Mouse (Mus musculus) liver, adult 2 months (tissue): ENCODE results near the gene 1190007I07Rik. TPM values are rescaled to one million over a fixed set of nuclear protein-coding genes. Genes with fewer than 3 reads are reported as not detected.
A peak's percentile ranks its signal among the peaks of the same experiment; 100 is the strongest.
"Not testable (repeated sequence)": the region's sequence is repeated elsewhere in the genome, so short reads cannot be mapped to it uniquely, and the experiment has no call there.

ENCODE experiments used
- DNase-seq: peaks from one replicate; pipeline ENCODE4 v3.0.0-alpha.2; 2011; ENCODE audit warnings: low read depth, low spot score; ENCODE audit errors: extremely low read depth
- H3K27ac ChIP-seq: fragments of 200-500 bp; replicated peaks from 2 replicates; pipeline ENCODE4 v1.5.1; 2012; ENCODE audit warnings: low read depth, mild to moderate bottlenecking, control low read depth, inconsistent platforms, low read length; ENCODE audit not compliant: insufficient read depth
- H3K27me3 ChIP-seq: fragments of 200-500 bp; 2 replicates; pipeline ENCODE4 v1.6.1; 2012; ENCODE audit warnings: mild to moderate bottlenecking, moderate library complexity, low read length, inconsistent platforms; ENCODE audit not compliant: control insufficient read depth, insufficient read depth
- H3K36me3 ChIP-seq: fragments of 200-500 bp; 2 replicates; pipeline ENCODE4 v1.6.1; 2012; ENCODE audit warnings: low read length, inconsistent platforms; ENCODE audit not compliant: control insufficient read depth, insufficient read depth
- H3K4me1 ChIP-seq: fragments of 200-500 bp; 2 replicates; pipeline ENCODE4 v1.6.1; 2011; ENCODE audit warnings: low read length; ENCODE audit not compliant: control insufficient read depth, insufficient read depth
- H3K4me3 ChIP-seq: fragments of 200-500 bp; 2 replicates; pipeline ENCODE4 v1.5.1; 2011; ENCODE audit warnings: low read depth, mild to moderate bottlenecking, control low read depth, low read length, moderate library complexity; ENCODE audit not compliant: insufficient read depth
- H3K79me2 ChIP-seq: fragments of 200-500 bp; 2 replicates; pipeline ENCODE4 v1.6.1; 2012; ENCODE audit warnings: inconsistent platforms, mild to moderate bottlenecking, low read length, moderate library complexity; ENCODE audit not compliant: control insufficient read depth, insufficient read depth
- H3K9ac ChIP-seq: fragments of 200-500 bp; 2 replicates; pipeline ENCODE4 v1.6.1; 2012; ENCODE audit warnings: low read depth, mild to moderate bottlenecking, control low read depth, inconsistent platforms, low read length
- CTCF ChIP-seq: fragments of 200-500 bp; IDR thresholded peaks from 2 replicates; pipeline ENCODE4 v1.5.1; 2011; ENCODE audit warnings: low read depth, low read length, control low read depth
- POLR2A ChIP-seq: fragments of 200-500 bp; IDR thresholded peaks from 2 replicates; pipeline ENCODE4 v1.6.1; 2011; ENCODE audit warnings: low read length, control low read depth; ENCODE audit not compliant: insufficient read depth; ENCODE audit errors: extremely low read depth
- WGBS: fragments of 180-500 bp; shearing (Covaris S2); methylation state at CpG from one replicate; pipeline ENCODE4 v1.1.7; 2018; 5-methylcytosine and 5-hydroxymethylcytosine counted together
- polyA plus RNA-seq: library from polyadenylated mRNA; depleted of rRNA; stranded (reverse); fragments of >200 nt; gene quantifications from 2 replicates; pipeline ENCODE4 v1.2.3, GENCODE M21; 2012
- total RNA-seq: library from RNA; depleted of rRNA; stranded (reverse); fragments of >200 nt; gene quantifications from 2 replicates; pipeline ENCODE4 v1.2.3, GENCODE M21; 2014

The 1190007I07Rik gene
- total and polyA plus RNA-seq, 2 experiments, result 18.1 to 48.5 TPM

DNA sequence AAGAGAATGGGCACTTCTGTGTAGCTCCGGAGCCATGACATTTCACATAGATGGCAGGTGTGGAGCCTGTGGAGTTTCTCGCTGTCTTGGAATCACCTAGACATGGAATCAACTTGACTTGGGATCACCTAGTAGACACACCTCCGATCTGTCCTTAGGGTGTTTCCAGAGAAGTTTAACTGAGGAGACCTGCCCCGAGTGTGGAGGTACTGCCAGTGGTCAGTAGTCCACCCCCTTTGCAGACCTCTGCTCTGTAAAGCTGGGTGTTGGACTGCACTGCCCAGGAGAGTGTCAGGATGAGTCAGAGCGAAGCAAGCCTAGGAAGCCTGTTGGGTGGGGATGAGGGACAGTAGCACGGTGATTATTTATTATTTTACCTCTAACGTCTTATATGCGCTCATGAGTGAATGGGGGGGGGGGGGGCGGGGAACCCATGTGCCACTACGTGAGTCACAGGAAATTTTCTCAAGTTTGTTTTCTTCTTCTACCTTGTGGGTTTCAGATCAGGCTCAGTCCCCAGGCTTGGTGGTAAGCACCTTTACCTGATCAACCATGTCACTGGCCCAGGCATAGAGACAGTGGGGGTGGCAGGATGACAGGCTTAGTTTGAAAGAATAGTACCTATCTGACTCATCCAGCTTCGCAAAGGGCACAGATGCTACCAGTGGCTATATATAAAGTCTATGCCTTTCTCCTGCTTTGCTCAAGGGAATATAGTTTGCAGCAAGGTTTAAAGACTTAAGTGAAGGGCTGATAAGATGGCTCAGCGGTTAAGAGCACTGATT lies 9.7 kb upstream of the 1190007I07Rik start:
- Histone ChIP-seq H3K79me2 (peaks cover 29% of the 10 kb centered on the region), H3K27me3 (no peaks in the 10 kb centered on the region), H3K4me3 (no peak overlapping the region), H3K9ac (no peak overlapping the region), H3K36me3 (no peaks in the 10 kb centered on the region), H3K27ac (no peak overlapping the region), H3K4me1 (peaks cover 8% of the 10 kb centered on the region)
- TF ChIP-seq POLR2A (no peak), CTCF (no peak)
- no peak for DNase-seq
- 98% methylated on average over 12 of the region's 12 CpGs for WGBS

GRCm38 (mm10) chr10:82631133-82631532 lies 8.1 kb upstream of the 1190007I07Rik start:
- Histone ChIP-seq H3K27me3 (no peaks in the 10 kb centered on the region), H3K79me2 (peaks cover 29% of the 10 kb centered on the region), H3K36me3 (no peaks in the 10 kb centered on the region), H3K27ac (no peak overlapping the region), H3K4me1 (peaks cover 8% of the 10 kb centered on the region), H3K9ac (no peak overlapping the region), H3K4me3 (no peak overlapping the region)
- 82% methylated on average over 7 of the region's 7 CpGs for WGBS
- DNase-seq, result no peak
- TF ChIP-seq POLR2A (no peak), CTCF (no peak)

DNA sequence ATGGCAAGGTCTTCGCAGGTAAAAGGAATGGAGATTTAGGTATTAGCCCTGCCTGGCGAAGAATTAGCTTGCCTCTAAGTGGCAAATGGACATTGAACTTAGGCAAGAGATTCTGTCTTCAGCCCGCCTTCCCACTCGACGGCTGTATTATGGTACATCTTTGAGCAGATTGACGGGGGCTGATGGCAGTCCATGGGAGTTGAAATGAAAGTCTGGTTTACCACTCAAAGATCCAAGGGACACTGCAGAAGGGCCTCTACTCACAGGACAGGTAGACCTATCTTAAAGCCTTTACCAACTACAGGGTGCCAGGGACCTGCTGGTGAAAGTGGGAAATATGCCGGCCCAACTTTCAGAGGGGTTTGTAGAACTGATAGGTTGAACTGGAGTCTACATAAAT lies 7.5 kb upstream of the 1190007I07Rik start:
- 8% methylated on average over 7 of the region's 7 CpGs for WGBS
- H3K4me3 ChIP-seq, result peak overlapping the region; percentile 87
- H3K36me3 ChIP-seq, result no peaks in the 10 kb centered on the region
- H3K79me2 ChIP-seq, result peaks cover 29% of the 10 kb centered on the region
- peak overlapping the region; percentile 92 for H3K9ac ChIP-seq
- no peaks in the 10 kb centered on the region for H3K27me3 ChIP-seq
- TF ChIP-seq CTCF, result no peak
- TF ChIP-seq POLR2A, result no peak
- H3K27ac ChIP-seq, result no peak overlapping the region
- no peak for DNase-seq
- H3K4me1 ChIP-seq, result peaks cover 8% of the 10 kb centered on the region

- H3K36me3 ChIP-seq, H3K27me3 ChIP-seq, H3K4me1 ChIP-seq: not testable (repeated sequence)
- 3% methylated on average over 78 of the region's 78 CpGs for WGBS
- Histone ChIP-seq H3K27ac (peak within 1 kb of the TSS; percentile 84), H3K79me2 (peaks cover 29% of the 10 kb centered on the region), H3K9ac (peak within 1 kb of the TSS; percentile 92), H3K4me3 (peak within 1 kb of the TSS; percentile 87)
- TF ChIP-seq POLR2A, result peak; percentile 58; the same call in 1 of the 2 replicates
- peak; percentile 77 for DNase-seq
Measured at GRCm38 (mm10) chr10:82629586-82630255, 6.7 kb upstream of the 1190007I07Rik start, which contains the start of gene Tdg. Tdg (plus strand) TSS chr10:82629828.

DNA sequence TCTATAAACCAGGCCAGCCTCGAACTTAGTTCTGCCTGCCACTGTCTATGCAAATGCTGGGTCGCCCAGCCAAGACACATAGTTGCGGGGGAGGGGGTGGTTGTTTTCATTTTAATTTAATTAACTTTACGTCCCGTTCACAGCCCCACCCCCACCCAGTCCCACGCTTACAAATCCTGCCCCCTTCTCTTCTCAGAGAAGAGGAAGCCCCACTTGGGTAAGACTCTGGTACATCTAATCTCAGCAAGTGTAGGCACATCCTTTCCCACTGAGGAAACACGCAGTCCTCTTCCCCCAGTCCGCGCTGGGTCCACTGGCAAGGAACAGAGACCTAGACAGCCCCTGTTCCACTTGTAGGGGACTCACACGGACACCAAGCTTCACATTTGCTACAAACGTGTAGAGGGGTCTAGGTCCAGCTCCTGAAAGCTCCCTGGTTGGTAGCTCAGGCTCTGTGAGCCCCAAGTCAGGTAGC lies 6.1 kb upstream of the 1190007I07Rik start:
- no peak for TF ChIP-seq POLR2A
- no peak for TF ChIP-seq CTCF
- peak overlapping the region; percentile 80 for H3K27ac ChIP-seq
- DNase-seq, result no peak
- H3K79me2 ChIP-seq, result peaks cover 24% of the 10 kb centered on the region
- H3K36me3 ChIP-seq, result no peaks in the 10 kb centered on the region
- peak overlapping the region; percentile 60 for H3K4me3 ChIP-seq
- H3K9ac ChIP-seq, result peak overlapping the region; percentile 72
- peaks cover 9% of the 10 kb centered on the region for H3K4me1 ChIP-seq
- no peaks in the 10 kb centered on the region for H3K27me3 ChIP-seq
- 9% methylated on average over 11 of the region's 11 CpGs for WGBS

GRCm38 (mm10) chr10:82623553-82623932 lies 515 bp upstream of the 1190007I07Rik start:
- H3K4me3 ChIP-seq, result peak overlapping the region; percentile 5
- H3K27me3 ChIP-seq, H3K4me1 ChIP-seq, H3K36me3 ChIP-seq, DNase-seq, H3K9ac ChIP-seq, H3K79me2 ChIP-seq: not testable (repeated sequence)
- 1% methylated on average over 2 of the region's 2 CpGs for WGBS
- H3K27ac ChIP-seq, result peak overlapping the region; percentile 14
